Mouse (Mus musculus): ENCODE measurements at regions not wholly inside any gene's neighbourhood (a gene's known extent, or its start where the extent isn't known, plus 50 kb on each side); places are given as distances from the start of the nearest gene placed in this dataset.

DNA sequence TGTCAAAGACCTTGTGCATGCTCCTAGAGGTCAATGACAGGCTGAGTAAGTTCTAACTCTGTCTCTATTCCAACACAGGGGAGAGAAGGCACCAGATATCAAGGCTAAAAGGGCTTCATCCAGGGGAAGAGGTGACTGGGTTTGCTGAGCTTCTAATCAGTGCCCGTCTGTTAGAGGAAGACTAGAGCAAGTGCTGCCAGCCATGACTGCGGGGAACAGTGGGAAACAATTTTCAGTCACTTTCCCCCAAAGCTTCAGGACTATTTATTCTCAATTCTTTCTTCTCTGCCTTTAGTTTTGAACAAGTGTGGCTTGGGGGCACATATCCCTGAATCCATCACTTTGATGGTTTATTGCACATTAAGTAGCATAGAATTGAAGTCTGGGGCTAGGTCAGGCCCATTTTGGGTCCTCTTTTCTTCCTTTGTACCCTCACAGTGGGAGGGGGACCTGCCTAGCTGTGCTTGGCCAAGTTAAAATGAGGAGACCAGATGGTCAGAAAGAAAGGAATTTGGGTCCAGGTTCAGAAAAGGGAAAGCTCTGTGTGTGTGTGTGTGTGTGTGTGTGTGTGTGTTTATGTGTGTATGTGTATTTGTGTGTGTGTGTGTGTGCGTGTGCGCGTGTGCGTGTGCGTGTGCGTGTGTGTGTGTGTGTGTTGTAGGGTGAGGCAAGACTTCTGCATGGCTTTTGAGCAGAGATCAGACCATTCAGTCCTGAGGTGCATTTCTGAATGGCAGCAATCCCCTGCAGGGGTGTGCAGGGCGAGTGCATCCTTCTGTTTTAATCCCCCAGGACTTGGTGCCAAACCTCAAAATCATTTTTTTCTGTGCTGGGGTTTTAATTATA, 337.2 kb downstream of the 1500009L16Rik start:
- peak overlapping the region; percentile 43 for H3K27ac ChIP-seq
- H3K9ac ChIP-seq, result no peak overlapping the region
- H3K4me1 ChIP-seq, result peaks cover 13% of the 10 kb centered on the region
- 0 out of 2 replicates have a peak, but pooled peaks have one; percentile 33 for ATAC-seq (replicated peaks)
- no peak overlapping the region for H3K4me3 ChIP-seq
- 43% methylated on average over 9 of the region's 9 CpGs for WGBS
- H3K27me3 ChIP-seq (replicated peaks), result no peaks in the 10 kb centered on the region
- no peaks in the 10 kb centered on the region for H3K9me3 ChIP-seq
- H3K4me2 ChIP-seq, result no peak overlapping the region
- no peaks in the 10 kb centered on the region for H3K36me3 ChIP-seq (replicated peaks)

GRCm38 (mm10) chr10:84060492-84061218, 338.0 kb downstream of the 1500009L16Rik start:
- 3% methylated on average over 7 of the region's 7 CpGs for whole genome bisulfite sequencing
- peak overlapping the region; percentile 43 for H3K27ac ChIP-seq
- H3K9ac ChIP-seq, result no peak overlapping the region
- H3K4me3 ChIP-seq, result no peak overlapping the region
- no peaks in the 10 kb centered on the region for H3K36me3 ChIP-seq (replicated peaks)
- no peaks in the 10 kb centered on the region for H3K9me3 ChIP-seq
- peaks cover 13% of the 10 kb centered on the region for H3K4me1 ChIP-seq
- no peaks in the 10 kb centered on the region for H3K27me3 ChIP-seq (replicated peaks)
- 0 out of 2 replicates have a peak overlapping the region, but pooled peaks have one; percentile 12 for H3K4me2 ChIP-seq
- ATAC-seq (replicated peaks), result peak; percentile 78

GRCm38 (mm10) chr10:84067052-84067650, 344.5 kb downstream of the 1500009L16Rik start:
- Histone ChIP-seq H3K4me2 (no peak overlapping the region), H3K4me1 (no peaks in the 10 kb centered on the region), H3K27me3 (replicated peaks) (no peaks in the 10 kb centered on the region), H3K9me3 (no peaks in the 10 kb centered on the region), H3K27ac (no peak overlapping the region), H3K4me3 (no peak overlapping the region), H3K9ac (no peak overlapping the region), H3K36me3 (replicated peaks) (no peaks in the 10 kb centered on the region)
- 88% methylated on average over 4 of the region's 4 CpGs for WGBS
- ATAC-seq (replicated peaks), result no peak

- ATAC-seq (replicated peaks), result no peak
- WGBS, result 84% methylated on average over 9 of the region's 9 CpGs
- H3K9me3 ChIP-seq, result no peaks in the 10 kb centered on the region
These were observed 347.1 kb downstream of the 1500009L16Rik start for GRCm38 (mm10) chr10:84069806-84070205.

GRCm38 (mm10) chr10:84072866-84073483, 350.3 kb downstream of the 1500009L16Rik start:
- Histone ChIP-seq H3K4me3 (no peak overlapping the region), H3K27me3 (replicated peaks) (no peaks in the 10 kb centered on the region), H3K27ac (no peak overlapping the region), H3K36me3 (replicated peaks) (no peaks in the 10 kb centered on the region), H3K9ac (no peak overlapping the region), H3K4me2 (no peak overlapping the region), H3K9me3 (no peaks in the 10 kb centered on the region), H3K4me1 (no peaks in the 10 kb centered on the region)
- no peak for ATAC-seq (replicated peaks)
- 64% methylated on average over 12 of the region's 12 CpGs for WGBS

More at GRCm38 (mm10) chr10:84069806-84070205, 347.1 kb downstream of the 1500009L16Rik start:
- H3K27me3 ChIP-seq (replicated peaks), result no peaks in the 10 kb centered on the region
- no peak overlapping the region for H3K4me3 ChIP-seq
- no peak overlapping the region for H3K9ac ChIP-seq
- H3K27ac ChIP-seq, result no peak overlapping the region
- H3K4me2 ChIP-seq, result no peak overlapping the region
- no peaks in the 10 kb centered on the region for H3K4me1 ChIP-seq
- H3K36me3 ChIP-seq (replicated peaks), result no peaks in the 10 kb centered on the region

- 77% methylated on average over 4 of the region's 4 CpGs for WGBS
- H3K27me3 ChIP-seq (replicated peaks), result no peaks in the 10 kb centered on the region
- H3K27ac ChIP-seq, result no peak overlapping the region
- H3K4me2 ChIP-seq, result no peak overlapping the region
- H3K36me3 ChIP-seq (replicated peaks), result no peaks in the 10 kb centered on the region
- no peaks in the 10 kb centered on the region for H3K4me1 ChIP-seq
- no peak overlapping the region for H3K4me3 ChIP-seq
- no peak overlapping the region for H3K9ac ChIP-seq
- no peaks in the 10 kb centered on the region for H3K9me3 ChIP-seq
- ATAC-seq (replicated peaks), result no peak
These were observed 352.9 kb downstream of the 1500009L16Rik start for GRCm38 (mm10) chr10:84075581-84075980.

GRCm38 (mm10) chr10:84080236-84080635, 357.6 kb downstream of the 1500009L16Rik start:
- no peak overlapping the region for H3K4me3 ChIP-seq
- 85% methylated on average over 6 of the region's 6 CpGs for WGBS
- no peak for ATAC-seq (replicated peaks)
- no peaks in the 10 kb centered on the region for H3K27me3 ChIP-seq (replicated peaks)
- H3K9ac ChIP-seq, result no peak overlapping the region
- no peaks in the 10 kb centered on the region for H3K4me1 ChIP-seq
- no peaks in the 10 kb centered on the region for H3K36me3 ChIP-seq (replicated peaks)
- no peak overlapping the region for H3K27ac ChIP-seq
- H3K4me2 ChIP-seq, result no peak overlapping the region
- no peaks in the 10 kb centered on the region for H3K9me3 ChIP-seq

- WGBS, result 65% methylated on average over 6 of the region's 6 CpGs
These were observed 358.7 kb downstream of the Nuak1 start for GRCm38 (mm10) chr10:84081673-84082072.

DNA sequence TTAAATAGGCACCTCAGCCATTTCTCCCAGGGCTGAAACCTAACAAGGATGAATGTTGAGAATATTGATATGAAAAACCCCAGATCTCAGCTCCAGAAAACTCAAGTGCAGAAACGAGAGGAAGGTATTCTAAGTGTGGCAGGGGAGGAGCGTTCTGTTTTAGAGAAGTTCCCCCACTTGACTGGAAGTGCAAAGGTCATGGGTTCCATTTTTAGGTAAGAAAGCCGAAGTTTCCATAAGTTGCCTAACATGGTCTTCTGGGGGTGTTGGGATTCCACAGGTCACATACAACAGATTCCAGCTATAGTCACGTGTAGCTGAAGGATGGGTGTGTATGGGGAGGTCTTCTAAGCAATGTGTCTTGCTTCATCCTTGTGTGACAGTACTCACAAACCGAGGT, 352.9 kb downstream of the Nuak1 start:
- H3K4me3 ChIP-seq, result no peak overlapping the region
- H3K36me3 ChIP-seq (replicated peaks), result no peaks in the 10 kb centered on the region
- WGBS, result 88% methylated on average over 5 of the region's 5 CpGs
- no peak overlapping the region for H3K27ac ChIP-seq
- no peaks in the 10 kb centered on the region for H3K27me3 ChIP-seq (replicated peaks)
- no peak overlapping the region for H3K9ac ChIP-seq
- no peaks in the 10 kb centered on the region for H3K9me3 ChIP-seq
- H3K4me2 ChIP-seq, result no peak overlapping the region
- H3K4me1 ChIP-seq, result no peaks in the 10 kb centered on the region
- no peak for ATAC-seq (replicated peaks)

More at GRCm38 (mm10) chr10:84081673-84082072, 358.7 kb downstream of the Nuak1 start:
- H3K9ac ChIP-seq, result no peak overlapping the region
- H3K36me3 ChIP-seq (replicated peaks), result no peaks in the 10 kb centered on the region
- no peaks in the 10 kb centered on the region for H3K4me1 ChIP-seq
- no peak overlapping the region for H3K27ac ChIP-seq
- H3K27me3 ChIP-seq (replicated peaks), result no peaks in the 10 kb centered on the region
- no peaks in the 10 kb centered on the region for H3K9me3 ChIP-seq
- H3K4me3 ChIP-seq, result no peak overlapping the region
- ATAC-seq (replicated peaks), result no peak
- no peak overlapping the region for H3K4me2 ChIP-seq

DNA sequence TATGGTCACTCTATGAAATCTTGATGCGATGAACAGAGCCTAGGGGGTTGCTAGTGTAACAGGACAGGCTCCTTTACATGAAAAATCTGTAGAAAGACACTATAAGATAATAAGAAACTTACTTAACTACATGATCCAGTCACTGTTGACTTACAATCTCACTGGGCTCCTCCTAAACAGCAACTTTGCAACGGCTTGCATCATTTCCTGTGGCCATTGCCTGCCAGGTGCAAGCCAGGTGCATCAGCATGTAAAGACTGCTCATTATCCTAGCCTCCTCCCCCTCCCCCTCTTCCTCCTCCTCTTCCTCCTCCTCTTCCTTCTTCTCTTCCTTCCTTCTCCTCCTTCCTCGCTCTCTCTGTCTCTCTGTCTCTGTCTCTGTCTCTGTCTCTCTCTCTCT, 352.5 kb downstream of the Nuak1 start:
- Histone ChIP-seq H3K9ac (no peak overlapping the region), H3K36me3 (replicated peaks) (no peaks in the 10 kb centered on the region), H3K4me3 (no peak overlapping the region), H3K4me2 (no peak overlapping the region), H3K27ac (no peak overlapping the region), H3K27me3 (replicated peaks) (no peaks in the 10 kb centered on the region), H3K9me3 (no peaks in the 10 kb centered on the region), H3K4me1 (no peaks in the 10 kb centered on the region)
- ATAC-seq (replicated peaks), result no peak
- WGBS, result 100% methylated on average over 3 of the region's 3 CpGs

- Histone ChIP-seq H3K4me3 (no peak overlapping the region), H3K27ac (no peak overlapping the region), H3K9me3 (no peaks in the 10 kb centered on the region), H3K36me3 (replicated peaks) (no peaks in the 10 kb centered on the region), H3K27me3 (replicated peaks) (no peaks in the 10 kb centered on the region), H3K4me1 (no peaks in the 10 kb centered on the region), H3K4me2 (no peak overlapping the region), H3K9ac (no peak overlapping the region)
- WGBS, result 86% methylated on average over 18 of the region's 18 CpGs
- ATAC-seq (replicated peaks), result no peak
These were observed 351.3 kb downstream of the Nuak1 start for GRCm38 (mm10) chr10:84088799-84089778.

Measured in midbrain, embryonic 15.5 days (tissue).